Mouse (Mus musculus): ENCODE results near the gene Gm498.

- TF ChIP-seq POLR2A (IDR thresholded peaks at IDR 0.05; ENCODE audit: insufficient read depth, low read depth, low read length) (no peak), CTCF (IDR thresholded peaks at IDR 0.05) (no peak), EP300 (IDR thresholded peaks at IDR 0.05; ENCODE audit: insufficient read depth, low read depth, low read length) (no peak)
Measured at GRCm38 (mm10) chr7:143866538-143866937, at the start of gene Gm498.

All from heart, adult 2 months (tissue).